Mouse (Mus musculus) spleen, adult 2 months (tissue): ENCODE data around the gene Rpap2. TPM values are rescaled to one million over a fixed set of nuclear protein-coding genes. Genes with fewer than 3 reads are reported as not detected.

Experiments
- DNase-seq, 2 experiments: peaks; one replicate each; pipeline versions ENCODE4 v3.0.0 to v3.0.0-alpha.2; 2012 to 2021; ENCODE audit warnings: low spot score in 2 of 2, low read depth in 1 of 2
- H3K27ac ChIP-seq: fragments of 200-500 bp; 2 replicates; pipeline ENCODE4 v1.5.1; 2012; ENCODE audit warnings: low read length, inconsistent platforms; ENCODE audit not compliant: insufficient read depth
- H3K27me3 ChIP-seq: fragments of 200-500 bp; 2 replicates; pipeline ENCODE4 v1.6.1; 2012; ENCODE audit warnings: mild to moderate bottlenecking, moderate library complexity, low read length, inconsistent platforms; ENCODE audit not compliant: control insufficient read depth, insufficient read depth
- H3K36me3 ChIP-seq: fragments of 200-500 bp; 2 replicates; pipeline ENCODE4 v1.6.1; 2012; ENCODE audit warnings: mild to moderate bottlenecking, low read length, inconsistent platforms; ENCODE audit not compliant: control insufficient read depth, insufficient read depth
- H3K4me1 ChIP-seq: fragments of 200-500 bp; 2 replicates; pipeline ENCODE4 v1.6.1; 2011; ENCODE audit warnings: inconsistent platforms; ENCODE audit not compliant: control insufficient read depth, insufficient read depth, insufficient read length
- H3K4me3 ChIP-seq: fragments of 200-500 bp; 2 replicates; pipeline ENCODE4 v1.5.1; 2011; ENCODE audit warnings: mild to moderate bottlenecking, inconsistent platforms; ENCODE audit not compliant: insufficient read depth, insufficient read length; ENCODE audit errors: extremely low read depth
- CTCF ChIP-seq: fragments of 200-500 bp; IDR thresholded peaks from 2 replicates; pipeline ENCODE4 v1.5.1; 2011; ENCODE audit warnings: mild to moderate bottlenecking, inconsistent platforms; ENCODE audit not compliant: insufficient read depth, insufficient read length, insufficient replicate concordance; ENCODE audit errors: extremely low read depth
- POLR2A ChIP-seq: fragments of 200-500 bp; IDR thresholded peaks from 2 replicates; pipeline ENCODE4 v1.6.1; 2011; ENCODE audit warnings: low read depth, low read length, inconsistent platforms
- WGBS: fragments of 180-500 bp; shearing (Covaris S2); methylation state at CpG from one replicate; pipeline ENCODE4 v1.1.7; 2018; 5-methylcytosine and 5-hydroxymethylcytosine counted together
- polyA plus RNA-seq: library from polyadenylated mRNA; depleted of rRNA; stranded (reverse); fragments of >200 nt; gene quantifications from 2 replicates; pipeline ENCODE4 v1.2.3, GENCODE M21; 2012; rRNA removed

Rpap2 gene
- polyA plus RNA-seq, 1 experiment = 2.8 TPM

GRCm38 (mm10) chr5:107701658-107702057, 104.5 kb downstream of the Rpap2 start:
- H3K27me3 ChIP-seq = no peaks in the 10 kb centered on the region
- H3K36me3 ChIP-seq = no peaks in the 10 kb centered on the region
- WGBS = 92% methylated on average over 9 of the region's 9 CpGs
- no peak overlapping the region for H3K4me3 ChIP-seq
- H3K27ac ChIP-seq = no peak overlapping the region
- DNase-seq = no peak
- TF ChIP-seq POLR2A (no peak), CTCF (no peak)
- peaks cover 3% of the 10 kb centered on the region; the same call in 1 of the 2 replicates for H3K4me1 ChIP-seq

GRCm38 (mm10) chr5:107703207-107703763, 106.1 kb downstream of the Rpap2 start:
- Histone ChIP-seq H3K27me3 (no peaks in the 10 kb centered on the region), H3K4me1 (peaks cover 3% of the 10 kb centered on the region; the same call in 1 of the 2 replicates), H3K4me3 (no peak overlapping the region), H3K27ac (peak overlapping the region; percentile 56; the same call in 1 of the 2 replicates), H3K36me3 (no peaks in the 10 kb centered on the region)
- no peak for DNase-seq
- TF ChIP-seq POLR2A = no peak
- TF ChIP-seq CTCF = no peak
- WGBS = 58% methylated on average over 6 of the region's 6 CpGs

GRCm38 (mm10) chr5:107705756-107706155, 108.6 kb downstream of the Rpap2 start:
- 87% methylated on average over 4 of the region's 4 CpGs for WGBS
- no peak for DNase-seq
- no peaks in the 10 kb centered on the region for H3K36me3 ChIP-seq
- no peak overlapping the region for H3K27ac ChIP-seq
- no peak overlapping the region for H3K4me3 ChIP-seq
- no peaks in the 10 kb centered on the region for H3K27me3 ChIP-seq
- TF ChIP-seq CTCF (no peak), POLR2A (no peak)
- H3K4me1 ChIP-seq = peaks cover 3% of the 10 kb centered on the region; the same call in 1 of the 2 replicates

- Histone ChIP-seq H3K27ac (no peak overlapping the region), H3K27me3 (no peaks in the 10 kb centered on the region), H3K4me1 (no peaks in the 10 kb centered on the region; the same call in 1 of the 2 replicates), H3K36me3 (no peaks in the 10 kb centered on the region), H3K4me3 (no peak overlapping the region)
- no peak for DNase-seq
- 82% methylated on average over 1 of the region's 1 CpGs for WGBS
- TF ChIP-seq CTCF (no peak), POLR2A (no peak)
Observed at GRCm38 (mm10) chr5:107706262-107706661, 109.1 kb downstream of the Rpap2 start.

GRCm38 (mm10) chr5:107708124-107708797, 111.1 kb downstream of the Rpap2 start:
- Histone ChIP-seq H3K27ac (no peak overlapping the region), H3K27me3 (no peaks in the 10 kb centered on the region), H3K36me3 (no peaks in the 10 kb centered on the region), H3K4me3 (no peak overlapping the region), H3K4me1 (no peaks in the 10 kb centered on the region; the same call in 1 of the 2 replicates)
- WGBS = 23% methylated on average over 8 of the region's 8 CpGs
- no peak for TF ChIP-seq CTCF
- TF ChIP-seq POLR2A = no peak
- no peak for DNase-seq

Other genes with a start within 250 kb of the Rpap2 start
- gene Ephx4, start 194.6 kb upstream of the Rpap2 start, polyA plus RNA-seq = 0.12 and 0.26 TPM in 2 replicates
- gene Lpcat2b, start 165.8 kb upstream of the Rpap2 start, polyA plus RNA-seq = not detected in 2 replicates
- 0.70 and 0.74 TPM in 2 replicates for gene Btbd8, start 159.4 kb upstream of the Rpap2 start, polyA plus RNA-seq
- gene Gm42669, start 89.8 kb upstream of the Rpap2 start, polyA plus RNA-seq = 0.06 and 0.07 TPM in 2 replicates
- gene 1700028K03Rik, start 62.7 kb upstream of the Rpap2 start, polyA plus RNA-seq = 0.01 TPM in 1 of 2 replicates, not detected in the other
- 0.16 and 0.25 TPM in 2 replicates for gene Glmn, start 515 bp downstream of the Rpap2 start, polyA plus RNA-seq
- 10.6 and 18.3 TPM in 2 replicates for gene Gfi1, start 128.7 kb downstream of the Rpap2 start, polyA plus RNA-seq
- not detected in 2 replicates for gene Ube2d2b, start 232.7 kb downstream of the Rpap2 start, polyA plus RNA-seq